Comparison of ENCODE assay signal across 8 mouse cellular contexts in genomic region chr3:89228836-89229235, GRCm38 (mm10). TPM values are rescaled to one million over a fixed set of nuclear protein-coding genes. Genes with fewer than 3 reads are reported as not detected.
DNase-seq lines count a peak whose midpoint lies in the region; ATAC-seq lines count a peak whose summit lies in the region.

Gene Muc1 (plus strand): TSS chr3:89229057.

- H3K27me3 ChIP-seq in erythroblast, embryonic 14.5 days (ENCODE audit: control insufficient read depth) = peaks cover 80% of the 10 kb centered on the region
- H3K27me3 ChIP-seq in embryonic facial prominence, embryonic 12.5 days = peaks cover 19% of the 10 kb centered on the region; the same call in 1 of the 2 replicates
- peaks cover 13% of the 10 kb centered on the region for H3K27me3 ChIP-seq in kidney, embryonic 15.5 days

- peak; percentile 82 for DNase-seq in lung, postnatal 36 days
- no peak for DNase-seq in spleen, postnatal 4 days (ENCODE audit: low spot score in 2 of 2)
- no peak for DNase-seq in layer of hippocampus, postnatal 14 days (ENCODE audit: low spot score in 2 of 2)

- H3K9me3 ChIP-seq in erythroblast, embryonic 14.5 days (ENCODE audit: control insufficient read depth, low read length) = no peaks in the 10 kb centered on the region; the same call in 1 of the 2 replicates
- H3K9me3 ChIP-seq in embryonic facial prominence, embryonic 12.5 days = no peaks in the 10 kb centered on the region
- H3K9me3 ChIP-seq in kidney, embryonic 15.5 days (replicated peaks) = no peaks in the 10 kb centered on the region

- no peaks in the 10 kb centered on the region for H3K36me3 ChIP-seq in erythroblast, embryonic 14.5 days (ENCODE audit: control insufficient read depth)
- no peaks in the 10 kb centered on the region for H3K36me3 ChIP-seq in embryonic facial prominence, embryonic 12.5 days
- peaks cover 5% of the 10 kb centered on the region; the same call in 1 of the 2 replicates for H3K36me3 ChIP-seq in kidney, embryonic 15.5 days

- H3K9ac ChIP-seq in embryonic facial prominence, embryonic 12.5 days = peak within 1 kb of the TSS; percentile 47; the same call in 1 of the 2 replicates
- H3K9ac ChIP-seq in kidney, embryonic 15.5 days = 0 out of 2 replicates have a peak within 1 kb of the TSS, but pooled peaks have one; percentile 36

- no peak for ATAC-seq in erythroblast, adult 5-6 weeks (replicated peaks; ENCODE audit: low FRiP score, poor library complexity, severe bottlenecking)
- no peak for ATAC-seq in embryonic facial prominence, embryonic 12.5 days (ENCODE audit: insufficient number of reproducible peaks, insufficient read depth, low FRiP score, low TSS enrichment)
- ATAC-seq in kidney, embryonic 15.5 days (replicated peaks; ENCODE audit: low FRiP score) = 0 out of 2 replicates have a peak, but pooled peaks have one; percentile 10
- ATAC-seq in activated CD4-positive, CD25-positive, alpha-beta regulatory T cell, adult 4 months = no peak

- H3K27ac ChIP-seq in embryonic facial prominence, embryonic 12.5 days = peak within 1 kb of the TSS; percentile 80
- peak within 1 kb of the TSS; percentile 77 for H3K27ac ChIP-seq in kidney, embryonic 15.5 days

- H3K4me2 ChIP-seq in embryonic facial prominence, embryonic 12.5 days (replicated peaks) = peak within 1 kb of the TSS; percentile 95
- peak within 1 kb of the TSS; percentile 80 for H3K4me2 ChIP-seq in kidney, embryonic 15.5 days

- H3K4me1 ChIP-seq in erythroblast, embryonic 14.5 days (ENCODE audit: control insufficient read depth) = peaks cover 19% of the 10 kb centered on the region
- H3K4me1 ChIP-seq in embryonic facial prominence, embryonic 12.5 days = peaks cover 29% of the 10 kb centered on the region
- H3K4me1 ChIP-seq in kidney, embryonic 15.5 days = peaks cover 64% of the 10 kb centered on the region

- 20% methylated on average over 10 of the region's 10 CpGs for WGBS in embryonic facial prominence, embryonic 12.5 days
- WGBS in kidney, embryonic 15.5 days = 26% methylated on average over 10 of the region's 10 CpGs

- H3K4me3 ChIP-seq in erythroblast, embryonic 14.5 days (replicated peaks) = peak within 1 kb of the TSS; percentile 58
- H3K4me3 ChIP-seq in embryonic facial prominence, embryonic 12.5 days = peak within 1 kb of the TSS; percentile 46
- H3K4me3 ChIP-seq in kidney, embryonic 15.5 days (replicated peaks) = peak within 1 kb of the TSS; percentile 45

RNA-seq across cellular contexts. Expression of gene Muc1, which starts in this region (rescaled TPM):
- polyA plus RNA-seq in erythroblast, embryonic 14.5 days (2012) = not detected in 2 replicates
- not detected in 2 replicates for total RNA-seq in erythroblast, adult 5-6 weeks (2015; ENCODE audit: low replicate concordance)
- not detected in 2 replicates for total RNA-seq in erythroblast, adult 5-6 weeks (2017; ENCODE audit: low replicate concordance)
- polyA plus RNA-seq in embryonic facial prominence, embryonic 12.5 days (2016; fragmentation: Nextera tagmentation; extraction: Ambion mirVana) = 0.78 and 1.6 TPM in 2 replicates
- polyA plus RNA-seq in kidney, embryonic 15.5 days (2015; fragmentation: Nextera tagmentation; extraction: Ambion mirVana) = 12.0 and 12.3 TPM in 2 replicates
- polyA plus RNA-seq in activated CD4-positive, CD25-positive, alpha-beta regulatory T cell, adult 4 months (2017; shearing (Covaris generic)) = under 1 TPM; 0.88 to 0.97 TPM
- 1 to 10 TPM; 1.2 to 1.3 TPM for total RNA-seq in layer of hippocampus, postnatal 14 days (2021)
